Mouse (Mus musculus): ENCODE measurements around the gene Tll1.

The Tll1 gene

GRCm38 (mm10) chr8:64206024-64206385, at the start of gene Tll1:
Gene Tll1 (minus strand): TSS chr8:64206271.
- DNase-seq = peak; percentile 40

- DNase-seq = no peak
Measured at GRCm38 (mm10) chr8:64238645-64239044, 32.6 kb upstream of the Tll1 start.

- DNase-seq = peak; percentile 29
Measured at GRCm38 (mm10) chr8:64221600-64221999, 15.5 kb upstream of the Tll1 start.

DNA sequence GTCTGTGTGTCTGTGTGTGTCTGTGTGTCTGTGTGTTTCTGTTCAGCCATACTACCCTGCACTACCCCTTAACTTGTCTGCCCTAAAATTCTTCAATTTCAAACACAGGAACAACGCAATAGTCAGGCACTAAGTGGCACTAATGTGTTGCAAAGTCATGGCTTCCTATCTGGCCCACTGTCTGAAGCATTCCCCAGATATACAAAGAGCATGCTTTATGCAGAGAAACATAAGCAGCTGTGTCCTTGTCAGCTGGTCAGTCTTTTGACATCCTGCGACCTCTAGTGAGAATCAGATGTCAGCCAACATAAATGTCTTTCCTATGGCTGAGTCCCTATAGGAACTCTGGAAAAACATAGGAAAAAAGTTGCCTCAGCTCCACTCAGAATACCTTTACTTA, 11.6 kb upstream of the Tll1 start:
- no peak for DNase-seq

- DNase-seq = no peak
Measured at GRCm38 (mm10) chr8:64216252-64216651, 10.2 kb upstream of the Tll1 start.

- DNase-seq = no peak
Measured at GRCm38 (mm10) chr8:64215374-64215773, 9.3 kb upstream of the Tll1 start.

DNA sequence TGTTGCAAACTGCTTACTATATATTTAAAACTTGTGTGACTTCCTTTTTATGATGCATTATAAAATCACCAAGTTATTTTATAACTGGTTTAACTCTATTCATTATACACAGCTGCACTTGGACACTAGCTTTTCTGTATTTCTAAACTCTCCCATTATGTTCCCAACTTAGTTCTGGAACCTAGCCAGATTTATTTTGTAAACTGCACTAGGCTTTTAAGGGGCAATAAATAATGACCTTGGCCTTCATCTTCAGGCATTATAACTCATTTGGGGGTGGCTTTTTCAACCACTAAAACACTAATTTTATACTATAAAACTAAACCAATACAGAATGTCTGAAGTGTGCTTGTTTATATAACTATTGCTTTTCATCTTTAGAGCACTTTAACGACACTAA, 8.8 kb upstream of the Tll1 start:
- DNase-seq = no peak

- peak; percentile 38 for DNase-seq
Measured at GRCm38 (mm10) chr8:64206411-64206861, 365 bp upstream of the Tll1 start.

DNA sequence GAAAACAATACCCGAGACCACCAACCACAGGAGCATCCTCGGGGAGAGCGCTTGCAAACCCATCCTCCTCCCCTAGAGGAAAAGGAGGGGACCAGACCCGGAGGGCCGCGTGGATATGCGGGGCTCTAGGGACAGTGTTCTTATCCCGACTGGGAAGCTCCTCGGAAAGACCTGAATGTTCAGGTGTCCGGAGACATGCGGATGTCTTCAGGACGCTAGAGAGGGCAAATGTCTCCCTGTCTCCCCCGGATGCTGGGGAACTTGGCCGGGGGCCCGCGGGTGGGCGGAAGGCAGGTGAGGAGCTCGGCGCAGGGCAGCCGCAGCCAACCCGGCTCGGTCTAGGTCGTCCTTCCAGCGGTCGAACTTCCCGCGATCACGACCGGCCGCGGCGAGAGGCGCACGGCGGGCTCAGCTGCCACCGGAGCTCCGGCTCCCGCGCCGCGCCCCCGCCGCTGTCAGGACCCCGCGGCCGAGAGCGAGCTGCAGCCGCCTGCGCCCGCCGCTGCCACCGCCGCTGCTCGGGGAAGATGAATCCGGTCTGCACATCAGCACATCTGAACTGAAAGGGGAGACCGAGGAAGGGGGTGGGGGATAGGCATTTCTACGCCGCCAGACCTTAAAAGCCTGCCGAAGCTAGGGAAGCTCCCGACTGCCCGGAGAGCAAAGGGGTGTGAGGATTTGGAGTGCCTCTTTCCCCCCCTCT, 599 bp downstream of the Tll1 start:
- peak; percentile 9 for DNase-seq

DNA sequence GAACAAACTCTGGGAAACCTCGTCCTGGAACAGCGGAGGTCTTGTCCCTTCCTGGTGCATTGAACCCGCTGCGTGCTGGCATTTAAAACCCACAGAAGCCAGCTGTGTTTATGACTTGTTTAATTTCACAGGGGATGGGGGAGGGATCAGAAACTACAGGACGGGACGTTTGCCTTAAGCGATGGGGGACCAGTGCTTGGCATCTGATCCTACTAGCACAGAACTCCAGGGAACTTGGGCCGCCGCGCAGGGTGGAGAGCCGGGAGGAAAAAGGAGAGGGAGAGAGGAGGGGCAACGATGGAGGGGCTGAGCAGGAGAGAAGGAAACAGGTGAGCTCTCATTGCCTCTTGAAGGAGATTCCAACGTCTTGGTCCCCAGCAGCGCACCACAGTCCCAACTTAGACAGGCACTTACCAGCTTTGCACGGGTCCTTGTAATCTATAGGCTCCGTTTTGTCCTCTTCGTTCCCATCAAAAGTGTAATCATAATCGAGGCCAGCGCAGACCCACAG, 1.2 kb downstream of the Tll1 start:
- peak; percentile 22 for DNase-seq

DNA sequence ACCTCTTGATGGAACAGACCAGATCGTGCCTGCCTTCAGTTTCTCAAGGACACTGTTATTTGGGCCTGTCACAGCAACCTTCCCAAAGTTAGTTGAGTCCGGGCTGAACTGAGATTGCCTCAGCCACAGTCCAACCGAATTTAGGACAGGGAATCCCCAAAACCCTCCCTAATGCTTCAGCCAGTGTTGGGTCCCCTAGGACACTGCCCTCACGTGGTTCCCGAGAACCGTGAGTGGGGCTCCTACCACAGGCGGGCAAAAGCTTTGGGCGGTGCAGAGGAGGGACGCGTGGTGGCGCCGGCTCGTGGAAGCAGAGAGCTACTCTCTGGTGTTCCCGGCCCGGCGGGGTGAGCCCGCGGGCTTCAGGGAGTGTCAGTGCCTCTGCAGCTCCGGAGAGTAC, 1.9 kb downstream of the Tll1 start:
- DNase-seq = peak; percentile 75

DNA sequence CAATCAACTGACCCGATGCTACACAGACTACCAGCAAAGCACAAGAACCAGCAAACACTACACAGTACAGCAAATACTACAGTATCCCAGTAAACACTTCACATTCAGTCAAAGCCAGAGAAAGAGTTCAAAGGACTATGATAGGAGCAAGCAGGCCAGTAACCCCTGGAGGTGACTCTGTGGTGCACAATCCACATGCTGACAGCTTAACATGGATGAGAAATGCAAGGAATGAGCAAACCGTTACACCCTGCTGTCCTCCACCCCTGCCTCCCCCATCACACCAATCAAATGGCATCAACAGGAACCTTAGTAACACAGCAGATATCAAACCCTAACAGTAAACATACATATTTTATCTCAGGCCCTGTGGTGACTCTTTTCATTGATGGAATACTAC, 7.7 kb downstream of the Tll1 start:
- no peak for DNase-seq

DNA sequence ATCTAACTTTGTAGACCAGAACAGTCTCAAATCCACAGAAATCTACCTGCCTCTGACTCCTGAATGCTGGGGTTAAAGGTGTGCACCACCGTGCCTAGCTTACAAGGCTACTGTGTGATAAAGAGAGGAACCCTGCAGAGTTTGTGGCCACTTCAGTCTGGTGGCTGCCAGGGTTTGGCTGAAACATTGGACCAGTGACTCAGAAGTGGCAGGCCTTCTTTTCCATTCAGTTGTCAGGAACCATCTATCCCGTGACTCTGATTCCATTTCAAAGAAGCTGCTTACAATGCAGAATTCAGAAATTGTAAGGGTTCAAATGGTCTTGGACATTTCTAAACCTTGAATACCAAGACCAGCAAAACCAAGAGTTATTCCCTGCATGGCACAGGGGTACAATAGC, 12.7 kb downstream of the Tll1 start:
- no peak for DNase-seq

DNA sequence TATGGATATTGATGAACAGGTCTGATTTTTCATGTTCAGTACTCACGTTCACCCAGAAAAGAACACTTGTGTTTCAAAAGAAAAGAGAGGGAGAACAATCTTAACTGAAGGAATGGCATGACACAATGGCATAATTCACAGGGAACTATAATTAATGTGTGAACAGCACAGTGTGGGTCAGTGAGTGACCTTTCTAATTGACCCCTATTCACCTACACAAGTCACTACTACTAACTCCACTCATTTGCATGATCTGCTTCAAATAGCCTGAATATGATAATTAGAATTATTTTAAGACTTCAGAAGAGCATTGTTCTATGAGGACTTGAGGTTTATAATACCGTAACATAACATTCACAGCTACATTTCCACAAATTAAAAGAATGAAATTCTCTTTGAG, 18.2 kb downstream of the Tll1 start:
- DNase-seq = no peak

DNA sequence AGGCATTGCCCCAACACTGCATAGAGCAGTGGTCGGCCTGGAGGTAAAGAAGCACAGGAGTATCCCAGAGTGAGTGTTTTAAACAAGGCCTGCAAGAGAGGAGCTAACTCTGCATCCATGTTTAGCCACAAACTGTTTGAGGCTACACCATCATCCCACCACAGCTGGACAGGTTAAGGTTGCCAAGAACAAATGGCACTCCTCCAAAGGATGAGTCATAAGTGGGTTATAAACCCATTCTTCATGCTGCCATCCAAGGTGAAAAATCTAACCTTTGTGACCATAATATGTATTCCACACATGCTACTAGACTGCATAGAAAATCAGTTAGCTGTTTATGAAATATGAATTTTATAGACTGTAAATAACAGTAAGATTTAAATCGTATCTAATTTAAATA, 29.1 kb downstream of the Tll1 start:
- no peak for DNase-seq

DNA sequence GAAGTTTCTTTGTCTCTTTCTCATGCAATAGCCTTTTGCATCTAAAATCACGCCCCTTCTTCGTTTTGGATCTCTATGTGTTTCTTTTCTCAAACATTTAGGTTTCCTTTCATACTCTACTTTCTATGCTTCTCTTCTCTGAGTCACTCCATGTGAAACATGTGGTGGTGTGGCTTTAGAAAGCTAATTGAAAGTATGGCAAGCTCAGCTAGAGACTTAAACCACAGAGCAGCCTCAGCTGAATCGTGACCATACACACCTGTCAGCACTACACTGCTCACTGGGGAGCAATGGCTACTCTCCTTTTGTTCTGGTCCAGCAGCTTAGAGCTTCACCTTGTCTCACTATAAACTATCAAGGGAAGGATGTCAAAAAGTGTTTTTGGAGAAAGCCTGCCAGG, 31.2 kb downstream of the Tll1 start:
- no peak for DNase-seq

DNA sequence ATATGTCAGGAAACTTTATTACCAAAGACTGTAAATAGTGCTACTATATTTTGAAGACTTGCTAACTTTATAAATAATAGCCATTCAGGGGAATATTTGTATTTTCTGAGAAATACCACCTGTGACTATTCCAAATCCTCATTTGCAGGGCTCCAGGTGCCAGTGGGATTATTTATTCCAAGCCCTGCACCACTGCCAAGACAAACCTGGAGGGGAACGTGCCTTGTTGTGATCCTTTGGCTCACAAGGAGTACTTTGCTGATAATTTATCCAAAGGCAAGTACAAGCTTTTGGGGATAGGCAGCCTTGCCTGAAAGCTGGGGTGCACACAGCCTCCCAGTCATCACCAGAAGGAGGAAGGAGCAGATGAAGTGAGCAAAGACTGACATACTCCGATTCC, 32.3 kb downstream of the Tll1 start:
- no peak for DNase-seq

GRCm38 (mm10) chr8:64152899-64153891, 52.9 kb downstream of the Tll1 start:
- no peak for DNase-seq

- DNase-seq = no peak
Measured at GRCm38 (mm10) chr8:64152216-64152804, 53.8 kb downstream of the Tll1 start.

GRCm38 (mm10) chr8:64136593-64136992, 69.5 kb downstream of the Tll1 start:
- DNase-seq = no peak

- no peak for DNase-seq
Measured at GRCm38 (mm10) chr8:64107190-64107589, 98.9 kb downstream of the Tll1 start.

DNA sequence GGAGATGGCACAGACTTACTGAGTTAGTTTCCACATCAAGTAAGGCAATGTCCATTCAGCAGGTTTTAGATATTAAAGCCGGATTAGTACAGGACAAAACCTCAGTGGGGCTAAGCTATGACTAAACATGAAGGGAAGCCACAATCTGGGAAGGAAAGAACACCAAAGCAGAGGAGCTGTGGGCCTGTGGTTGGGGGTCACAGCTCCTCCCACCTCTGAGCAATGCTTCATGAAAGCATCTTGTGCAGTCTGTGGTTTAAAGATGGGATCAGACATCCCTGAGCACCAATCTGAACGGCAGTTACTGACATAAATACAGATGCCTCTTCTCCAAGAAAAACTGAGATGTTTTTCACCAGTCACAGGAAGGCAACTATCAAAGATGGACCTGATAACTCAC, 132.7 kb downstream of the Tll1 start:
- no peak for DNase-seq

- no peak for DNase-seq
Measured at GRCm38 (mm10) chr8:64059867-64060266, 146.2 kb downstream of the Tll1 start.
